Mouse (Mus musculus): ENCODE measurements at regions not wholly inside any gene's neighbourhood (a gene's known extent, or its start where the extent isn't known, plus 50 kb on each side); places are given as distances from the start of the nearest gene placed in this dataset.
"Not testable (repeated sequence)": the region's sequence is repeated elsewhere in the genome, so short reads cannot be mapped to it uniquely, and the experiment has no call there.

- peak; percentile 35 for DNase-seq
Observed at GRCm38 (mm10) chr10:26139100-26140093, 60.5 kb upstream of the Tmem200a start.

GRCm38 (mm10) chr10:26152586-26152985 lies 73.7 kb upstream of the Tmem200a start:
- no peak for DNase-seq

GRCm38 (mm10) chr10:26158786-26159185 lies 70.7 kb upstream of the Samd3 start:
- DNase-seq: no peak

- DNase-seq: not testable (repeated sequence)
Observed at GRCm38 (mm10) chr10:26161139-26161538, 68.4 kb upstream of the Samd3 start.

- DNase-seq: no peak
Observed at GRCm38 (mm10) chr10:26164531-26164930, 65.0 kb upstream of the Samd3 start.

GRCm38 (mm10) chr10:26177591-26177990 lies 51.9 kb upstream of the Samd3 start:
- DNase-seq: no peak

- DNase-seq: no peak
Observed at GRCm38 (mm10) chr10:26178356-26178755, 51.2 kb upstream of the Samd3 start.

All from thymus, postnatal 14 days (tissue).